Mouse (Mus musculus) testis, postnatal 14 days (tissue): ENCODE results near the gene Stard7.
"Not testable (repeated sequence)": the region's sequence is repeated elsewhere in the genome, so short reads cannot be mapped to it uniquely, and the experiment has no call there.

Experiments
- DNase-seq: peaks from one replicate; pipeline ENCODE4 v3.0.0; 2021; ENCODE audit warnings: low spot score

Stard7 gene

DNA sequence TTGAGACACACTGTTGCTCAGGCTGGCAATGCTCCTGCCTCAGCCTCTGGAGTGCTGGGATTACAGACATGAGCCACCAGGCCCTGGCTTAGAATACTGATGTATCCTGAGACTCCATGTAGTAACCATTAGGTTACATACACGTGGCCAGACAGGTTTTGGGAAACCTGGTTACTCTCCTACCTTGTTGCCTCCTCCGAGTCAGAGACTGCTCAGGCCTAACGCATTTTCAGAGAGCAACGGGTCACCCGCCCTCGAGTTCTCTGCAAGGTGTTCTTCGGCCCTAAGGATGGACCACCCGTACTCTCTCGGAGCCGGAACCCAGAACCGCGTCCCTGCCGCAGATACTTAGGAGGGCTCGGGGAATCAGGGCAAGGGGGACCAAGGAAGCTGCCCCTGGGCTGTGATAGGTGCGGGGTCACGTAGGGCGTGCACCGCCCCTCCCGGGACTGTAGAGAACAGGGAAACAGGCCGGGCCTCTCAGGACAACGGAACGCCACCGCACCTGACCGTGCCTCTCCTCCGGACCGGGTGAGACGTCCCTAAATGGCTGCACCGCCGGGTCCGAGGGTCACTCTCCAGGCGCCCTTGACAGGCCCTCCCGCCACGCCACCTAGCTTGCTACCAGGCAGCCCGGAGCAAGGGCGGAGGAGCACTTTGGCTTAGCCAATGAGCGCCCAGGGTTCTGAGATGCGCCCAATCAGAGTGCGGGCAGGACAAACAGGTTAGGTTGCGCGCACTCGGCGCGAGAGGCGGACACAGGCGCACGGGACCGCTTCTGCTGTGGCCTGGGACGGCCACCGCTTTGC lies at the start of gene Stard7:
Gene Stard7 (plus strand): TSS at position 728 of the 809 bp plus-strand sequence.
- DNase-seq, result peak; percentile 99

DNA sequence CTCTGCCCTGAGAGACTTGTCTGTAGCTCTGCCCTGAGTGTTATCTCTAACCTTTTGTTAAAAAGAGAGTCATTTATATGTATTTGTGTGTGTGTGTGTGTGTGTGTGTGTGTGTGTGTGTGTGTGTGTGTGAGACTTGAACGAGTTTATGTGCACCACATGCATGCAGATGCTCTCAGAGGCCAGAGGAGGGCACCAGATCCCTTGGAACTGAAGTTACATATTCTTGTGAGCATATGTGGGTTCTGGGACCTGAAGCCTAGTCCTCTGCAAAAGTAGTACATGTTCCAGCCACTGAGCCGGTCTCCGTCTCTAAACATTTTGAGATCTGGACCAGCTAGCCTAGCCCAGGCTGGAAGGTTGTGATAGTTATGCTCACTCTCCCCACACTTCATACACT lies 44.8 kb upstream of the Stard7 start:
- DNase-seq, result no peak

DNA sequence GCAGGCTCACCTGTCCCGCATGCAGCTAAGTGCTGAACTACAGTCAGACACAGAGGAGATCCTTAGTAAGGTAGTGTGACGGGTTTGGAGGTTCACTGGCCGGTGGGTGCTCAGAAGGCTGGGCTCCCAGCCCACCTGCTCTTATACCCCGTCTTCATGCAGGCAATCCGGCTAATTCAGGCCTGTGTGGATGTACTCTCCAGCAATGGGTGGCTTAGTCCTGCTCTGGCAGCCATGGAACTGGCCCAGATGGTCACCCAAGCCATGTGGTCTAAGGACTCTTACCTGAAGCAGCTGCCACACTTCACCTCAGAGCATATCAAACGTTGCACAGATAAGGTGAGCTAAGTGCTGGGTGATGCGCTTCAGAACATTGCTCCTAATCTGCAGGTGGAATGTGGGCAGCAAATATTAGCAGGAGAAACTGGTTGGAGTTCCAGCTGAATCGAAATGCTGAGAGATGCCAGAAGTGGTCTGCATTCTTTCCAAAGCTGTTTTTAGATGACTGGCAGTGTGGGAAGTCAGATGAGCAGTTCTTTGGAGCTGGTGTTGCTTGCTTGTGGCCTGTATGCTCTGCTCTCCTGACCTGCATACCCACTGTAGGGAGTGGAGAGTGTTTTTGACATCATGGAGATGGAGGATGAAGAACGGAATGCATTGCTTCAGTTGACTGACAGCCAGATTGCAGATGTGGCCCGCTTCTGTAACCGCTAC lies 32.0 kb upstream of the Stard7 start:
- DNase-seq, result no peak

DNA sequence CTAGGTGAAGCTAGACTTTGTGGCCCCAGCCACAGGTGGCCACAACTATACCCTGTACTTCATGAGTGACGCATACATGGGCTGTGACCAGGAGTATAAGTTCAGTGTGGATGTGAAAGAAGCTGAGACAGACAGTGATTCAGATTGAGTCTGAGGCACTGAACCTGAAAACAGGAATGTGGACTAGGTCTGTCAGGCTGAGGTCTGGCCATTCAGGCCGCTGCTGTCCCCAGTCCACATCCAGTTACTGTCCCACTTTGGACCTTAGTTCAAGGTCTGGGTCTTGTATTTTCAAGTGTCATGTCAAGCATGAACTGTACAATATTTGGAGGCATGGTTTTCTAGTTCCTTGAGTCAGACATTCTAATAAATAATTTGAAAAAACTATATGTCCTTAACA lies 30.0 kb upstream of the Stard7 start:
- no peak for DNase-seq

DNA sequence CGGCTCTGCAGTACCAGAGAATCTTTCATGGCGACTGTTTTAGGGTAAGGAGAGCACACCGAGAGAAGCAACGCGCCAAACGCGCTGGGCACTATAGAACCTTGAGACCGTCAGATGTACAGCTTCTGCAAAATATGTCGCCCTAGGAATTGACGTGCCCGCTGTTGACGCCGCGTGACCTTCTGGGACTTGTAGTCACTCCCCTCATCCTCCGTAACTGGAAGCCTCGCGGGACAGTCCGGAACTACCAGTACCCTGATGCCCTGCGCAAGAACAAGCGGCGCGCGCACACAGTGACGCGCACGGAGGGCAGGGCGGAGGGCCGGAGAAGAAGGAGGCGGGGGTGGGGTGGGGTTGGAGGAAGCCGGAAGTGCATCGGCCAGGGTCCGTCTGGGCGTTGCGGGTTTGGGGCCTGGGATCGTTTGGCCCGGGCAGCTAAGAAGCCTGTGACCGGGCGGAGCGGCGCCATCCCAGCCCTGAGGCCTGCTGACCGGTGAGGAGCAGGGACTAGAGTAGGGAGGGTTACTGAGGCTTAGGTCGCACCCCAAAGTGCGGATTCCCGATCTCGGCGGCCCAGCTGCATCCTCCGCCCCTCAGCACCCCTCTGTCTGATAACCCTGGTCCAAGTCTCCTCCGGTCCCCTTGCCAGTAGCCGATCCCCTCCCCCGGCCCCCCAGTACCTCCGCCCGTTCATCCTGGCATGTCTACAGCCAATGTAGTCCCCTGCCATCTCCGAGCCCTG lies 22.3 kb upstream of the Stard7 start, which contains the start of the genes Ciao1 and Tmem127:
Gene Ciao1 (minus strand): TSS at position 225 of the 742 bp plus-strand sequence.
Gene Tmem127 (plus strand): TSS at position 317 of the 742 bp plus-strand sequence.
- DNase-seq, result peak; percentile 99

DNA sequence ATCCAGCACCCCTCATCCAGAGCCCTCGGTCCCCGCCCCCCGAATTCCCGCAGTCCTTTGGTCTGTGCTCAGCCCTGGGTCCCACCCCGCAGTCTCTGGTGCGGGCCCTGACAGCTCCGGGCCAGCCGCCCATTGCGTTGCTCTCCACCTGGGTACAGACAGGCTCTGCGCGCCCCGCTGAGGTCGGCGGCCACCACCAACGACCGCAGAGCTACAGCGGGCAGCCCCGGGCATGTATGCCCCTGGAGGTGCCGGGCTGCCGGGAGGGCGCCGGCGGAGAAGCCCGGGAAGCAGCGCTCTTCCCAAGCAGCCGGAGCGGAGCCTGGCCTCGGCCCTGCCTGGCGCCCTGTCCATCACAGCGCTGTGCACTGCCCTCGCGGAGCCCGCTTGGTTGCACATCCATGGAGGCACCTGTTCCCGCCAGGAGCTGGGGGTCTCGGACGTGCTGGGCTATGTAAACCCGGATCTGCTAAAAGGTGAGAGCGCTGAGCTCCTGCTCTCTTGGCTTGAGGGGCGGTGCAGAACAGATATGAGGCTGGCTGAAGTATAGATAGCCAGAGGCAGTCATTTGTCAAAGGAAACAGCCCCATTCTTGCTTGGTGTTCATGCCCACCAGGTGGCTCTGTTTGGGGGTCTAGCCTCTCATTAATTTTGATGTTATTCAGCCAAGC lies 21.5 kb upstream of the Stard7 start:
- DNase-seq, result peak; percentile 54

DNA sequence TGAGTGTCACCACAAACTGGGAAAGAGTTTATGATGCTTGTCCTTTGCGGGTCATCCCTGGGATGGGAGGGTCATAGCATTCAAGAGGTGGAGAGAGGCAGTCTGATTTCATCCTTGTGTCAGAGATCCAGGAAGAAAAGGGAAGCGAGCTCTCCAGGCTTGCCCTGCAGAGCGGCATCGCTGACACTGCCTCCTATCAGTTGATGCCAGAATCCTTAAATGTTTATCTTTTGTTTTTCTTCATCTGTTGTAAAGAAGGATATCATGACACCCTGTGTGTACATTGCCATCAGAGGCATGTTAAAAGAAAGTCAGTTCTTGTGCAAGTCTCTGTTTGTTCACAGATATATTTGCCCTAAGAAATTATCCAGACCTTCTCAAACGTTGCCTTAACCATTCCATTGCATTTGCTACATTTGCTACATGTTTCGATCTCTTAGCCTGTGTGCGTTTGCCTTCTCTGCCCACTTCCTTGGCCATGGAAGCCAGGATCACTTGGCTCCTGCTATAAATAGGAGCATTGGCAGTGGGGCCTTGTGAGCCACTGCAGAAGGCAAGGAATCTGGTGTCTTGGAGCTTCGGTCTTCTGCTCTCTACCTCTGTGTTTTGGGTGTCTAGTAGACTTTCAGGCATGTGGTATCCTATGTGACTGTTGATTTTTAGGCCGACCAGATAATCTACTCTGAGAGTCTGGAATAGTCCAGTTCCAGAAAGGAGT lies 19.6 kb upstream of the Stard7 start:
- DNase-seq, result no peak

DNA sequence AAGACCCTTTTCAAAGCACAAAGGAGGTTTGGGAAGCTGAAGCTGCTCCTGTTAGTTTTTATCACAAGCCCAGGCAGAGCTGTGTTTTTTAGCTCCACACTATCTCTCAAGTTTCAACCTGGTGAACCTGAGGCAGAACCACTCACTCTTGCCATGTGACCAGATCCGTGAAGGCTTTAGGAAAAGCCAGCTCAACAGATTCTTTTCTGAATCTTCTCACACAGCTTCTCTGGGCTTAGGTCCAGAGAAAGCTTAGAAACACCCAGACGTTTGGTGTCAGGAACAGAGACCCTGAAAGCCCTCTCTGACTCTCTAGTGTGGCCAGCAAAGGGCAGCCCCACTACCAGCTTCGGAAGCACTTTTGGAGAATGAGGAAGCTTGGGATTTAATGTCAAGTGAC lies 18.6 kb upstream of the Stard7 start:
- DNase-seq, result no peak

DNA sequence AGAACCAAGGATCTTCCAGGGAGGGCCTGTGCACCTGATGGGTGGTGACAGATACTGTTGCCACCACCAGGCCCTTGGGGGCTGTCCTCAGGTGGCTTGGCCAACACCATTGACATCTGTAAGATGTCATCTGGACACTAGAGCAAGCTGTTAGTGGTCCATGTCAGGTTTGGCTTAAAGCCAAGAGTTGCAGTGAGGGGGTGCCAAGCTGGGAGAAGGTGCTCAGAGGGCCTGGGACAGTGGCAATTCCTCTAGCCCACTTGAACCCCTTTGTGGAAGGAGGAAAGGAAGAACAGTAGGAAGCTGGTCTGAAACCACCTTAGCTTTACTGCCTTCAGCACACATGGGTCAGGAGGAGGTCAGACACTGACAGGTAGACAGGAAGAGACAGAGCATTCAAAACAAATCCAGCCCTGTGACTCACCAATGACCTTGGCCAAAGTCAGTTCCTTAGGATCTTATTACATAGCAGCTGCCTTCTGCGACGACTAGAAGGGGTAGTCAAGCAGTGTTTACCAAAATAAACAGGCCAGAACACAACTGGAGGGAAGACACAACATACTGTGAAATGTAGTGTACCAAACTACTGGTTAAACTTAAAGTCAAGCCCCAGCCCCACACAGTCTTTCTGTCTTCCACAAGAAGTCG lies 18.0 kb upstream of the Stard7 start:
- no peak for DNase-seq

DNA sequence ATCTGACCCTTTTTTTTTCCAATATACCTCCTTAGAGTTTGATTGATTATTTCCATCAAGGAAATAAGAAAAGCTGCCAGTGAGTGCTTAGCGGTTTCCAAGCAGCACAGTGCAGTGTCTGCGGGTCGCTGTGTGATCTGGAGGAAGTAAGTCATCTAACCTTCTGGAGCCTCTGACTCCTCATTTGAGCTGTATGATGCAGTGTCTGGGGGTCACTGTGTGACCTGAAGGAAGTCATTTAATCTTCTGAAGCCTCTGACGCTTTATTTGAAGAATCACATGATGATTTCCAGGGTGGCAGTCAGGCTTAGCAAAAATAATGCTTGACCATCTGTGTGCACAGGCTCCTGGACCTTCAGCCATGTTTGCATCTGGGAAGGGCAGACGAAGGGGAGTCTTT lies 17.2 kb upstream of the Stard7 start:
- DNase-seq, result no peak

DNA sequence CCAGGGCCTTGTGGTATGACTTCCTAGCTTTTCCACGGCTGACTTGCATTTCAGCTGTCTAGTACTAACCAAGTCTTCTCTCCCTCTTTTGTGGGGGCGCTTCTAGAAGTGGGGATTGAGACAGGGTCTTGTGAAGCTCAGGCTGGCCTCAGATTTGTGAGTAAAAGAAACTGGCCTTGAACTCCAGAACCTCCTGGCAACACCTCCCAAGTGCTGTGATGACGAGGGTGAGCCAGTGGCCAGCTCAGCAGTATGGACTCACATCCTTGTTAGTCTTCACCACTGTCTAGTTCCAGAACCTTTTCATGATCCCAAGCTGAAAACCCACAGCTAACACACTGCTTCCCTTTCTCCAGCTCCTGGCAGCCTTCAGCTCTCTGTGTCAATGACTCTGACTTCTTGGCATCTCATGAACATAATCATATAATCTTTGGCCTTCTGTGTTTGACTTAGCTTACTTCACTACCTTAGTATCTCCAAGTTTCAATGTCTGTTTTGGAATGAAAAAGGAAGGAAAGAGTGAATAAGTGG lies 15.3 kb upstream of the Stard7 start:
- no peak for DNase-seq

DNA sequence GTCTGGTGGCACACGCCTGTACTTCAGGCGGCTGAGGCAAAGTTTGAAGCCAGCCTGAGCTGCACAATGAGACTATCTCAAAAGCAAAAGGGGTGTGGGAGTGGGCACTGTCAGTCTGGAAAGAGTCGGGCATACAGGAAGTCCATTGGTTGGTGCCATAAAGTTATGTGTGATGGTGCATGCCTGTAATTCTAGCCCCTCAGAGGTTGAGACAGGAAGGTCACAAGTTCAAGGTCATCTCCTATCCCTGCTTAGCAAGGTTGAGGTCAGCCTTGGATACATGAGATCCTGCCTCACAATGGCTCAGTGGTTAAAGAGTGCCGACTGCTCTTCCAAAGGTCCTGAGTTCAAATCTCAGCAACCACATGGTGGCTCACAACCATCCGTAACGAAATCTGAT lies 14.7 kb upstream of the Stard7 start:
- no peak for DNase-seq

DNA sequence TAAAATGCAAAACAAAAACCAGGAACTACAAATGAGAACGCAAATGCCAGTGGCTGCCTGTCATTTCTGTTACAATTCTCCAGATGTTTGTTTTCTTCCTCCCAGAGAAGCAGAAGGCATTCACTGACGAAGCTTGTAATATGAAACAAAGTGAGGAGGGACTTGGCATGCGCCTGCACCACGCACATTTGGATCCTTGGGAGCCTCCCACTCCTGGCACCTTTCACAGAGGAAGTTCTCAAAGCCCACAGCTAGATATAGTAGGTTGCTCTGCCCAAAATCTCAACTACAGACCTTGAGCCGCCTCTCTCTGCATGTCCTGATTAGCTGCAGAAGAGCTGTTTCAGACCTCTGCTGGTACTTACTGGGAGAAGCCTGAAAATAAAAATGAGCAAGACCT lies 10.7 kb upstream of the Stard7 start:
- peak; percentile 64 for DNase-seq

DNA sequence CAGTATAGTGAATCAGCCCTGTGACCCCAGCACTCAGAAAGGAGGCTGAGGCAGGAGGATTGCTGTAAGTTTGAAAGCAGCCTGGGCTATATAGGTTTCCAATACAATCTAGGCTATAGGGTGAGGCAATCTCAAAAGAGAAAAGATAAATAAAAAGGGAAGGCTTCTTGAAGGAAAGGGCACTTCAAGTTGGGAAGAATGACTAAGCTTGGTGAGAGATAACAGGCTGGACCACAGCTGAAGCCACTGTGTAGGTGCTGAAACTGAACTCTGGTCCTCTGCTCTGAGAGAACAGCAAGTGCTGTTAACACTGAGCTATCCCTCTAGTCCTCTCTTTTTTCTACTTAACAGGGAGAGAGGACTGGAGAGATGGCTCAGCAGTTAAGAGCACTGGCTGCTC lies 7.5 kb upstream of the Stard7 start:
- DNase-seq, result no peak

DNA sequence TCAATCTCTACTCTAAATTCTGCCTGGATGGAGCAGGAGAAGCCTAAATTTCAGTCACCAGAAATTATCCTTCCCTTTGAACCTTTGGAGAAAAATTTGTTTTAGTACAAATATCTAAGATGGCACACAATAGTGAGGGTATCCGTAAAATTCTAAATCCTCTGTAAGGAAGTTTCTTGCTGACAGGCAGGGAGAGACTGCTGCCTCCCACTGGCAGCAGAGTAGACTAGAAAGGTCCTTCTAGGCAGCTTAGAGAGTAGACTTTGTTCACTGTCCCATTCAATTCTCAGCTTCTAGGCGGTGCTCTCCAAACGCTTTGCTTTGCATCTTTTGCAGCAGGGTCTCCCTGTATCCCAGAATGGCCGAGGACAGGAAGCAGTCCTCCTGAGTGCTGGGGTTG lies 2.2 kb upstream of the Stard7 start:
- DNase-seq, result no peak

DNA sequence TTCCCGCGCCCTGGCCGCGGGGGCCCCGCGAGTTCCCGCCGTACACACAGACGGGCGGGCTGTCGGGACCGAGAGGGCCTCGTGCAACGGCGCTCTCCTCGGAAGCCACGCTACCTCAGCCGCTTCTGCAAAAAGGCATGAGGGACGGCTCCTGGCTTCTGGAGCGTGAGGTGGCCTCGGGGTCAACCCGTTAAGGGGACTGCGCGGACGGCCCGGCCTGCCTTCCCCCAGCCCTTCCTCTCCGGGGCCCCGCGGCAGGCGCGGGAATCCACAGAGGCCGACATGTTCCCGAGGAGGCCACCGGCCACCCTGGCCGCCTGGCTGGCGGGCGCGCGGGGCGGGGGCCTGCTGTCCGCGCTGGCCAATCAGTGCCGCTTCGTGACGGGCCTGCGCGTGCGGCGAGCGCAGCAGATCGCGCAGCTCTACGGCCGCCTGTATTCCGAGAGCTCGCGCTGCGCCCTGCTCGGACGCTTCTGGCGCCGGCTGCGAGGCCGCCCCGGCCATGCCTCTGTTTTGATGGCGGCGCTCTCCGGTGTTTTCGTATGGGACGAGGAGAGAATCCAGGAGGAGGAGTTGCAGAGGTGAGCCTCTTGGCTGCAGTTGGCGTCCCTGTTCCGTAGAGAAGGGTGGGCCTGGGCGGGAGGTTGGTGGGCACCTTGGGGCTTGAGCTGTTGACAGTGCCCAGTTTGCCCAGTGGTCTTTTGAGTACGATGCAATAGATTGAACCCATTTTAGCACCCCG lies 453 bp downstream of the Stard7 start:
- DNase-seq, result peak; percentile 88

DNA sequence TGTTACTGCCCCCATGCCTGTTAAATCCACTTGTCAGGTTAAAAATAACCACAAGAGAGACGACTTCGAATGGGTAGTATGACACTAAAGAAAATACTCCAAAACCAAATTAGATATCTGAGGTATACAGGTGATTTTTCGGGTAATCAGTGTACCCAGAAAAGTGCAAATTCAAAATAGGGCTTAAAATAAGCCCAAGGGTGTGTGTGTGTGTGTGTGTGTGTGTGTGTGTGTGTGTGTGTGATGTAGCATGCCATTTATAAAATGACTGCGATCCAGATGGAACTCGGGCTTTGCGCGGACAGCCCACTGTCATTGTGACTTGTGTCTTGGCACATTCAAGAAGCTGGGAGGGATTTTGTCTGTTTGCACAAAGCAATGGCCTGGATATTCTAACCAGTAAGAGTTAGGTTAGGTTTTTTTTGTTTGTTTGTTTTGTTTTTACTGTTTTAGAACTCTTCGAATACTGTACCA lies 1.1 kb downstream of the Stard7 start:
- no peak for DNase-seq

DNA sequence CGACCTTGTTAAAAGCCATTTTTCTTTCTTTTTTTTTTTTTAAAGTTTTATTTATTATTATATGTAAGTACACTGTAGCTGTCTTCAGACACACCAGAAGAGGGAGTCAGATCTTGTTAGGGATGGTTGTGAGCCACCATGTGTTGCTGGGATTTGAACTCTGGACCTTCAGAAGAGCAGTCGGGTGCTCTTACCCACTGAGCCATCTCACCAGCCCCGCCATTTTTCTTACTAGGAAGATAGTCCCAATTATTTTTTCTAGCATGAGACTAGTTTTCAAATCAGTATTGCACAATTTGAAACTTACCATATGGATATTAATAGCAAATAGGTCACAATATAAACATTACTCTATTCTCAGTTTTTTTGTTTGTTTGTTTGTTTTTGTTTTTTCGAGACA lies 2.0 kb downstream of the Stard7 start:
- not testable (repeated sequence) for DNase-seq

DNA sequence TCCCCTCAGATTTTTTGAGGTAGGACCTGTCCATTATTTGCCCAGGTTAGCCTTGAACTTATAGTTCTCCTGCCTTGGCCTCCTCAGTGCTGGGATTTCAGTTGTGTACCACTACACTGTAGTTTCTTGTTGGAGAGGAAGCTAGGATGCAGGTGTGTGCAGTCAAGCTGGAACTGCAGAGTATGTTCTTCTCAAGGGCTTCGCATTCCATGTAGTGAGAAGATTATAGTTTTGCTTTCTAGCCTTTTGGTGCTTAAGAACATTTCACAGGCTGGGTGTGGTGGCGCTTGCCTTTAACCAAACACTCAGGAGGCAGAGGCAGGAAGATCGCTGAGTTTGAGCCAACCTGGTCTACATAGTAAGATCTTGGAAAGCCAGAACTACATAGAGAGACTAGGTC lies 2.8 kb downstream of the Stard7 start:
- no peak for DNase-seq

DNA sequence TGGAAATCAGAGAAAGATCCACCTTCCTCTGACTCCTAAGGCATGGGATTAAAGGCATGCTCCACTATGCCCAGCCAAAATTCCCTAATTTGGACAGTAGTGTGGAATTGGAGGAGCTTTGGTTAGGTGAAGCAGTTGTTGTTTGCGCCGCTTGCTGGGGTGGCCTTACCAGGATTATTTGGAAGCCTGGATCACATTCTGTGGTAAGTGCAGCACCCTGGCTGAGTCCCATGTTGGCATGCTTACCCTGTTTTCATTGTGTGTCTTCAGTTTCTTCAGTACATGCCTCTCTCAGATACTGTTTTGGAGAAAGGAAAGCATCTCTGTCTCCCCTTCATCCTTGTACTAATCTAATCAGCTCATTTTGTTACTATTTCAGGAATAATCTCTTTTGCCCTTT lies 4.6 kb downstream of the Stard7 start:
- DNase-seq, result no peak
